Mouse (Mus musculus) megakaryocyte, adult 5-6 weeks (primary cell): Measurements from ENCODE around the gene Slc22a17. TPM values are rescaled to one million over a fixed set of nuclear protein-coding genes. Genes with fewer than 3 reads are reported as not detected.
A peak's percentile ranks its signal among the peaks of the same experiment; 100 is the strongest.

Experiments used
- ATAC-seq: 2 replicates; pipeline ENCODE4 v1.8.0; 2016; ENCODE audit warnings: mild to moderate bottlenecking, inconsistent platforms; ENCODE audit not compliant: poor library complexity, severe bottlenecking
- total RNA-seq, 2 experiments: library from RNA; stranded (forward) in 1 of 2; stranded (reverse) in 1 of 2; fragments of 153-499, 151-499 nt in 1 of 2; fragments of 221-1000, 200-1000 nt in 1 of 2; gene quantifications; 2 replicates each; pipeline versions ENCODE4 v1.2.3 to v1.2.4; 2015 to 2017

Gene Slc22a17
- total RNA-seq, 2 experiments from 2014 or later: 0.56 to 0.73 TPM

DNA sequence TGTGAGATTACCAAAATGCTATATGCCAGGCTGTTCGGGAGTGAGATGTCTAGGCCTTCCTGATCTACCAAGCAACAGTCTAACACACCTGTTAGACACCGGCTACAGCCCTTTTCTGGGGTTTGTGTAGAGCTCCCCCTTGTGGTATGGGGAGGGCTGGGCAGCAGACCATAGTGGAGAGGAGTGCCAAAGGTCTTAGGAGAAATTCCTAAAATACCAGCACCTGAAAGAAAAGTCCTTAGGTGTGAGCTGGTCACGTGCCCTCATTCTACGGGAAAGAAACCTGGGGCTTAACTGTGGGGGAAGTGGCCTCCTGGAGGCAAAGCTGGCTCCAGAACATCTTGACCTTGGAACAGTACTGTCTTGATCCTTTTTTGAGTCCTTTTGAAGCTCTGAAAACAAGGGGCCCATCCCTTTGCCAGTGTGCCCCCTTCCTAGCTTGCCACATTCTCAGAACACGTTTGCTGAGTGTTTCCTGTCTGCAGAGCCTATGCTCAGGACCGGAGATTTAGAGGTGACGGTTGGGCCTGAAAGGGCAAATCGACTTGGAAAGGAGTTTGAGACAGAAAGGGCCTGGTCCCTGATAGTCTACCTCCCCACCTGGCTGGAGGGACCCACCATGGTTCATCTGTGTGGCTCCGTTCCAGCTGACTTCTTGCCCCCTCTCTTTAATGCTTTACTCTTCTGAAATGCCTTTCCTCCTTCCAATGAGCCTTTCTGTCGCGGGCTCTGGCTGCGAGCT is 26.7 kb upstream of the Slc22a17 start:
- ATAC-seq: peak; percentile 75

DNA sequence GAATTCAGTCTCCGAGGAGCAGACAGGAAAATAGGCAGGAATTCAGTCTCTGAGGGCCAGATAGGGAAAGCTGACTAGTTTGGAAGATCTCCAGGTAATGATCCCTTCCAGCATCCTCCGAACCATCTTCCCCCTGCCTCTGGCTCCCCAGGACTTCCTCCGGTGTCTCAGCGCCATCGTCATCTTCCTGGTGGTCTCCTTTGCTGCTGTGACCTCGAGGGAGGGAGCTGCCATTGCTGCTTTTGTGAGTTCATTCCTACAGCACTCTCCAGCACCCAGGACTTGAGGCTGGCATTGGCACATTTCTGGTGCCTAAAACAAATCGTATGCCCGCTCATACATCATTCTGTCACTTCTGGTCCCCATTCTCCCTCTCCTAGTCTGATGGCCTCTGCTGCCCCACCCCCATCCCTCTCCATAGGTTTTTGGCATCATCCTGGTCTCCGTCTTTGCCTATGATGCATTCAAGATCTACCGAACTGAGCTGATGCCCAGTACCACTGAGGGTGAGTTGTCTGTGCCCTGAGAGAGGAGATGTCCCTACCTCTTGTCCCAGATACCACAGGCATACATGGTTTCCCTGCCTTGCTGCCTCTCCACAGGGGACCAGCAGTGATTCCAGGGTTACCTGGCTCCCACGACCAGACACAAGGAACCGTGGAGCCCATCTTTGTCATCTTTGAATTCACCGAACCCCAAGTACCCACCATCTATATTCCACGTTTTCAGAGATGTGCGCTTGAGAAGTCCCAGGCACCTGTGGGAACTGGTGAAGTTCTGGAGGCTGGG is 25.7 kb upstream of the Slc22a17 start:
- no peak for ATAC-seq

DNA sequence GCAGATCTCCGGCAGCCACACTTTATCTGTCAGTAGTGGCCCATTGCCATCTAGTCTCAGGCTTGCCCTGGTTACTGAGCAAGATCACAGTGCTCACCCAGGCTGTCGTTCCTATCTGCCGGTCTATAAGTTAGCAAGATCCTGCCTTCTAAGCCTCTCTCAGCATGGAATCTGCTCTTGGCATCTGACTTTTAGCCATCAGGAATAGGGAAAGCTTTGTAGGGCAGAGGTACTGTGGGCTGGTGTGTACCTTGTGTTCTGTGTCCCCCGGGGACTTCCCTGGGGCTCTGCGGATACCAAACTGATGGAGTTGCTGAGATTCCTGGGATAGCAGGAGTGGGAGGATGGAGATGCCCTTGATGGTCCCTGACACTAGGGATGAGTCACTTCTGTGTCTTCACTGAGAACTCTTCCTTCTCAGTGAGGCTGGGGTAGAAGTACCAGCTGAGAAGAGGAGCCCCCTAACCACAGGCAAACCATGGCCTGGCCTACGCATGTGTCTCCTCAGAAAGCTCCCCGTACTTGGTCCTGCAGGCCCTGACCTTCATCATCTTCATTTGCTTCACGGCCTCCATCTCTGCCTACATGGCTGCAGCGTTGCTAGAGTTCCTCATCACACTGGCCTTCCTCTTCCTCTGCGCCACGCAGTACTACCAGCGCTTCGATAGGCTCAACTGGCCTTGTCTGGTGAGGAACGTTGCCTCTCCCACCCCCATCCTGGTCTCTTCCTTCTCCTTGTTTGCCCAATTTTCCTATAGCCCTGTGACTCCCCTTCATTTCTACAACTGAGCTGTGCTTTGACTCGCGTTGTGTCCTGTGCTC is 24.6 kb upstream of the Slc22a17 start:
- no peak for ATAC-seq

- no peak for ATAC-seq
These were observed 23.9 kb upstream of the Slc22a17 start for GRCm38 (mm10) chr14:54936831-54937160.

- ATAC-seq: no peak
These were observed 23.2 kb upstream of the Slc22a17 start, which contains the start of gene Cmtm5 for GRCm38 (mm10) chr14:54935904-54936830. TSS of gene Cmtm5 (plus strand) at chr14:54936261.

DNA sequence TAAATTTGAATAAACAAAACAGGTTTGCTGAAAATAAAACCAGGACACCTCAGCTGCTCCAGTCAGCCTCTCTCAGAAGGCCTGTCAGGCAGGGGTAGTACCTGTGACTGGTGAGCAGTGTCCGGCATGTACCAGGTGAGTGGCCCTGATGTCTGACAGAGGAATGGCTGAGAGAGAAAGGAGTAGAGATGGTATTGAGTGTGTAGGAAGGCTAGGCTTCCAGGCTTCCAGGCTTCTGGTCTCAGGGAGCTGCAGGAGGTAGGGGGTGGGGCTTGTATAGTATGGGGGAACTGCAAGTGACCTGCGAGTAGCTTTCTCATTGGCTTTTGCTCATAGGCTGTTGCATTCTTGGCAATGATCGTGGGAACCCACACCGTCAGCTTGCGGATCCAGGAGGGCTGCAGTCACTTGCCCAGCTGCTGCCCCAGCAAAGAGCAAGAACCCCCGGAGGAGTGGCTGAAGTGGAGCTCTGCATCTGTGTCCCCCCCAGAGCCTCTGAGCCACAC is 19.8 kb upstream of the Slc22a17 start, which contains the start of gene Il25:
TSS of gene Il25 (plus strand) at position 51 of the 506 bp plus-strand sequence.
- ATAC-seq: no peak

GRCm38 (mm10) chr14:54930431-54930830 is 17.5 kb upstream of the Slc22a17 start:
- no peak for ATAC-seq

DNA sequence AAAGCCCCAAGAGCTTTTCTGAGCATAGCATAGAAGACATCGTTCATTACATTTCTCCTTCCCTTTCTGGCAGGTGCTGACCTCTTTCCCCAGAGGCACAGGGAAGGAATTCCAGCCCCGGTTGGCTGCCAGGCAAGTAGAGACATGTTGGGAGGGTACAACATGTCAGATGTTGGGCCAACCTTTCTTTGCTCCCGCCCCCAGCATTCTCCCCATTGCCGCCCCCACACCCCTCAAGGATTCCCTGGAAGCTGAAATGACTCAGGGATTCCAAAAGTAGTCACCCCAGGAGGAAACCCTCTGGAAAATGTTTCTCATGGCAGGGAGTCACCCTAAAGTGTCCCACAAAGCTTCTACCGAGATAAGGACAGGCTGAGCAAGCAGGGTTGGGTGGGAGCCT is 16.9 kb upstream of the Slc22a17 start:
- ATAC-seq: no peak

DNA sequence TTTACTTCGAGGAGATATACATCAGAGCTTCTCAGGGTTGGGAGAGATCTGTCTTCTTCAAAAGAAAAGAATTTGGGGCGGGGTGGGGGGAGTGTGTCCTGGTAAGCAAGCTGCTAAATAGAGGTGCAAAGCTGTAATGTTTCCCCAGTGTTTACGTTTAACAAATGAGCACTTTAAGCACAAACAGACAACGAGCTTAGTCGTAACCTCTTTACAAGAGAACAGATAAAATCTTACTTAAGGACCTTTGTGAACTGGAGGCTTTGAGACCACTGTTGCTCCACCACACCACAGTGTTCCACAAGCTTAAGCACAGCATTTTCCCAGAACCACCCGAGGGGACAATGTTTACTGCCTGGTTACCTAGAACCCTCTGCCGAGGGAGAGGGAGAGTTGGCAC is 14.4 kb upstream of the Slc22a17 start:
- no peak for ATAC-seq

DNA sequence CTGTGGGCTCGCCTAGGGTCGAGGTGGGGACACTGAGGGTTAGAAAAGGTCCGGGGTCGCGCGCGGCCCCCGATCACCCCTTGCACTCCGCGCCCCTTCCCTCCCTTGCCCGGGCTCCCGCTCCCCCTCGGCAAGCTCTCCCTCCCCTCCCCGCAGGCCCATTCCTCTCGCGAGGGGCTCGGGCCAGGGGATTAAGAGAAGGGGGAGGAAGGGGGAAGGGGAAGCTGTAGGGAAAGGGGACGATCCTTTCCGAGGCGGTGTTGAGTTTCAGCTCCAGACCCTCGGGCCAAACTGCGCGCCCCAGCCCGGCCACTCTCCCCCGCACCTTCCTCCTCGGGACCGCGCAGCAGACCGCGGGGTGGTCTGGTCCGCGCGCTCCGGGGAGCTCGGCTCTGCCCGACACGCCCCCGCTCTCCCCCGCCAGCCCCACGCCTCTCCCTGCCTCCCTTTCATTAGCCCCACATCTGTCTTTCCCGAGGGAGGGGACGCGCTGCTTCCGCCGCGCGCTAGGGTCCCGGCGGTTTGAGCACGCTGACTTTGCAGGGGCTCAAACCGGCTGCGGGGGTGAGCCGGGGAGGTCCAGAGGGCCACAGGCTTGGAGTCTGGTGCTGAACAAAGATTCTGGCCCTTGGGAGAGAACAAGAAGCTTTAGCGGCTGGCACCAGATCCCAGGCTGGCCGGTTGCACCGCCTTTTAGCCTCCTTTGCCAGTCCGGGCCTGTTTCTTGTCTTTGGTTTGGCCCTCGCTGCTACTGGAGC is 13.6 kb upstream of the Slc22a17 start:
- ATAC-seq: no peak

- no peak for ATAC-seq
These were observed 12.7 kb upstream of the Slc22a17 start, which contains the start of gene Efs for GRCm38 (mm10) chr14:54925349-54926342. TSS of gene Efs (minus strand) at chr14:54926126.

- ATAC-seq: no peak
These were observed 11.9 kb upstream of the Slc22a17 start for GRCm38 (mm10) chr14:54924641-54925348.

DNA sequence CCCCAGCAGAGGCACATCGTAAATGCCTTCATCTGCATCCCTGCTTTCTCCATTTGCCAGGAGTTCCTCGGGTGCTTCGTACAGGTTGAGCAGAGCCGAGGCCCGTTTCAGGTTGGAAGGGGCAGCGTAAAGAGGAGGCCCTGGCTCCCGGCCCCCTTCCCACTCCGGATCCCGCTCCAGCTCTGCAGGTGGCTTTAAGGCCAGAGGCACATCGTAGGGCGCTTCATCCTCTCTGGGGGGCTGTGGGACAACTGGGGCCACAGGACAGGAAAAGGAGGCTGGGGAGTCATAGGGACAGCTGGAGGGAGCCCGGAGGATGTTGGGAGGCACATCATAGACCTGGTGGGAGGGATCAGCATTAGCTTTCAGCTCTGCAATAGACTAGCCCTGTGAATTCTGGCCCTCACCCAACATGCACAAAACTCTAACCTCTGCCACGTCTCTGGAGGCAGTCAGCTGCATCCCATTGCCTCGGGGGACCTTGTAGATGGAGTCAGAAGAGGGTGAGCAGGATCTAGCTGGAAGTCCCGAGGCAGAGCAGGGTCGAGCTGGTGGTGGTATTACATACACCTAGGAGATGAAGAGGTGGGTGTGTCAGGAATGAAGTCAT is 7.2 kb upstream of the Slc22a17 start:
- ATAC-seq: no peak

- ATAC-seq: no peak
These were observed 411 bp upstream of the Slc22a17 start for GRCm38 (mm10) chr14:54913343-54913742.

GRCm38 (mm10) chr14:54912109-54912850 is 652 bp downstream of the Slc22a17 start:
- no peak for ATAC-seq

DNA sequence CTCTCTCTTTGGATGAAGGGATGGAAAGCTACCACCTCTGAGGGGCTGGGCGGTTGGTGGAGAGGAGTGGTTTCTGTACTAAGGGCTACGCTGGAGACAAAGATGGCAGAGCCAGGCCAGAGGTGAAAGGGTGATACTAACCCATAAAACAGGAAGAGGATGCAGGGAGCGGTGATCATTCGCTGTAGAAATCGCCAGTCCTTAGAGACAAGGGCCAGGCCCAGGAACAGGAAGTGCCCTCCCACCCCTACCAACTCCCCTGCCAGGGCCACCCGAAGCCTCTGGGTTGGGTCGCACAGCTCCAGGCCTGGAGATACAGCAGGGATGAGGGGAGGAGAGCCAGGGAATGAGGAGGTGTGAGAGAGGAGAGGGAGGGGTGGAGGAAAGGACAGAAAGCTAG is 4.2 kb downstream of the Slc22a17 start:
- peak; percentile 51 for ATAC-seq
